Mouse (Mus musculus) spleen, adult 2 months (tissue): ENCODE measurements at regions not wholly inside any gene's neighbourhood (a gene's known extent, or its start where the extent isn't known, plus 50 kb on each side); places are given as distances from the start of the nearest gene placed in this dataset.

Experiments used
- CTCF ChIP-seq: fragments of 200-500 bp; IDR thresholded peaks from 2 replicates; pipeline ENCODE4 v1.5.1; 2011; ENCODE audit warnings: mild to moderate bottlenecking, inconsistent platforms; ENCODE audit not compliant: insufficient read depth, insufficient read length, insufficient replicate concordance; ENCODE audit errors: extremely low read depth
- POLR2A ChIP-seq: fragments of 200-500 bp; IDR thresholded peaks from 2 replicates; pipeline ENCODE4 v1.6.1; 2011; ENCODE audit warnings: low read depth, low read length, inconsistent platforms

GRCm38 (mm10) chr13:102276885-102277284, 416.5 kb upstream of the Cd180 start:
- TF ChIP-seq POLR2A = no peak
- no peak for TF ChIP-seq CTCF
